Mouse (Mus musculus) cortical plate, adult 2 months (tissue): ENCODE measurements around the gene Olfr1310.

Experiments
- CTCF ChIP-seq: fragments of 200-500 bp; IDR thresholded peaks from 2 replicates; pipeline ENCODE4 v1.5.1; 2011; ENCODE audit warnings: mild to moderate bottlenecking, control low read depth, low read length; ENCODE audit not compliant: insufficient read depth; ENCODE audit errors: extremely low read depth
- POLR2A ChIP-seq: fragments of 200-500 bp; IDR thresholded peaks from 2 replicates; pipeline ENCODE4 v1.6.1; 2011; ENCODE audit warnings: mild to moderate bottlenecking, low read length, control low read depth; ENCODE audit not compliant: insufficient read depth; ENCODE audit errors: extremely low read depth

- TF ChIP-seq CTCF, result no peak
- no peak for TF ChIP-seq POLR2A
Observed at GRCm38 (mm10) chr2:112012608-112013007, at the start of gene Olfr1310.
